Mouse (Mus musculus) kidney, embryonic 16.5 days (tissue): Measurements from ENCODE around the gene Map7d2. TPM values are rescaled to one million over a fixed set of nuclear protein-coding genes. Genes with fewer than 3 reads are reported as not detected.

ENCODE experiments used
- ATAC-seq: fragments of 200-750 bp; cut with Nextera tagmentation; 2 replicates; pipeline ENCODE4 v1.8.0; 2017; ENCODE audit warnings: moderate TSS enrichment; ENCODE audit not compliant: low FRiP score, low TSS enrichment
- H3K27ac ChIP-seq: fragments of 300-500 bp; sonication (generic); 2 replicates; pipeline ENCODE4 v1.5.1; 2014; ENCODE audit warnings: low read length
- H3K27me3 ChIP-seq: fragments of 300-500 bp; sonication (generic); 2 replicates; pipeline ENCODE4 v1.6.1; 2014; ENCODE audit warnings: low read length, control low read depth, mixed read lengths; ENCODE audit not compliant: insufficient read depth
- H3K36me3 ChIP-seq: fragments of 300-500 bp; sonication (generic); 2 replicates; pipeline ENCODE4 v1.6.1; 2014; ENCODE audit warnings: low read length, control low read depth, mixed read lengths; ENCODE audit not compliant: insufficient read depth
- H3K4me1 ChIP-seq: fragments of 300-500 bp; sonication (generic); 2 replicates; pipeline ENCODE4 v1.6.1; 2014; ENCODE audit warnings: low read length, control low read depth, mixed read lengths; ENCODE audit not compliant: insufficient read depth
- H3K4me2 ChIP-seq: fragments of 300-500 bp; sonication (generic); replicated peaks from 2 replicates; pipeline ENCODE4 v1.6.1; 2014; ENCODE audit warnings: low read depth, low read length
- H3K4me3 ChIP-seq: fragments of 300-500 bp; sonication (generic); 2 replicates; pipeline ENCODE4 v1.5.1; 2014; ENCODE audit warnings: mild to moderate bottlenecking, low read length
- H3K9ac ChIP-seq: fragments of 300-500 bp; sonication (generic); replicated peaks from 2 replicates; pipeline ENCODE4 v1.6.1; 2014; ENCODE audit warnings: low read length
- H3K9me3 ChIP-seq: fragments of 300-500 bp; sonication (generic); 2 replicates; pipeline ENCODE4 v1.6.1; 2016; ENCODE audit warnings: low read length, control low read depth
- WGBS: fragments of 180-500 bp; shearing (Covaris S2); extraction: QIAGEN DNeasy Blood & Tissue Kit; methylation state at CpG from one replicate; pipeline ENCODE4 v1.1.7; 2014; 5-methylcytosine and 5-hydroxymethylcytosine counted together
- polyA plus RNA-seq: library from polyadenylated mRNA; unstranded; fragments of >200 nt; fragmentation: Nextera tagmentation; extraction: Ambion mirVana; gene quantifications from 2 replicates; pipeline ENCODE4 v1.2.1, GENCODE M21; 2015

Map7d2 gene
- polyA plus RNA-seq, 1 experiment from 2014 or later, result 2.8 TPM

GRCm38 (mm10) chrX:159508331-159509036, 94.1 kb downstream of the Map7d2 start:
- Histone ChIP-seq H3K27me3 (no peaks in the 10 kb centered on the region), H3K36me3 (no peaks in the 10 kb centered on the region), H3K4me1 (no peaks in the 10 kb centered on the region), H3K9ac (no peak overlapping the region), H3K9me3 (no peaks in the 10 kb centered on the region), H3K4me3 (no peak overlapping the region), H3K4me2 (no peak overlapping the region), H3K27ac (no peak overlapping the region)
- WGBS, result 67% methylated on average over 19 of the region's 19 CpGs
- ATAC-seq, result no peak

GRCm38 (mm10) chrX:159509042-159509441, 94.7 kb downstream of the Map7d2 start:
- Histone ChIP-seq H3K4me3 (no peak overlapping the region), H3K4me1 (no peaks in the 10 kb centered on the region), H3K9me3 (no peaks in the 10 kb centered on the region), H3K4me2 (no peak overlapping the region), H3K27ac (no peak overlapping the region), H3K9ac (no peak overlapping the region), H3K27me3 (no peaks in the 10 kb centered on the region), H3K36me3 (no peaks in the 10 kb centered on the region)
- WGBS, result 81% methylated on average over 4 of the region's 4 CpGs
- ATAC-seq, result no peak

- Histone ChIP-seq H3K27me3 (no peaks in the 10 kb centered on the region), H3K4me2 (no peak overlapping the region), H3K9ac (no peak overlapping the region), H3K36me3 (no peaks in the 10 kb centered on the region), H3K27ac (no peak overlapping the region), H3K9me3 (no peaks in the 10 kb centered on the region), H3K4me3 (no peak overlapping the region), H3K4me1 (no peaks in the 10 kb centered on the region)
- ATAC-seq, result no peak
- 80% methylated on average over 19 of the region's 19 CpGs for WGBS
These were observed 95.7 kb downstream of the Map7d2 start for GRCm38 (mm10) chrX:159509847-159510715.

DNA sequence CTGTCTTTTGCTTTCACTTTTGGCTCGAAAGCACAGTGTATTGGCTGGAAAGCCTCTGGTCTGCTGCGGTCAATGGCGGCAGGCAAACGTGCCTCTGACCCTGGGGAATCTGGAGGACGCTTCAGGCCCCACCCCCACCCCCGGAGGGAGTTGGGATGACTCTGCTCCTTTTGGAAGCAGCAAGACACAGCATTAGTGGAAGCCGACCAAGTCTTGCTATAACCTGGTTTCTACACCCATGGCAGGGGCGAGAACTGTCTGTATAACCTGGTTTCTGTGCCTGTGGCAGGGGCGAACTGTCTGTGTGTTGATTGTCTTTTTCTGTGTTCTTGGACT, 96.3 kb downstream of the Map7d2 start:
- WGBS, result 82% methylated on average over 9 of the region's 9 CpGs
- H3K27ac ChIP-seq, result no peak overlapping the region
- no peaks in the 10 kb centered on the region for H3K4me1 ChIP-seq
- no peaks in the 10 kb centered on the region for H3K27me3 ChIP-seq
- H3K9me3 ChIP-seq, result no peaks in the 10 kb centered on the region
- H3K36me3 ChIP-seq, result no peaks in the 10 kb centered on the region
- H3K4me2 ChIP-seq, result no peak overlapping the region
- H3K9ac ChIP-seq, result no peak overlapping the region
- ATAC-seq, result no peak
- H3K4me3 ChIP-seq, result no peak overlapping the region

DNA sequence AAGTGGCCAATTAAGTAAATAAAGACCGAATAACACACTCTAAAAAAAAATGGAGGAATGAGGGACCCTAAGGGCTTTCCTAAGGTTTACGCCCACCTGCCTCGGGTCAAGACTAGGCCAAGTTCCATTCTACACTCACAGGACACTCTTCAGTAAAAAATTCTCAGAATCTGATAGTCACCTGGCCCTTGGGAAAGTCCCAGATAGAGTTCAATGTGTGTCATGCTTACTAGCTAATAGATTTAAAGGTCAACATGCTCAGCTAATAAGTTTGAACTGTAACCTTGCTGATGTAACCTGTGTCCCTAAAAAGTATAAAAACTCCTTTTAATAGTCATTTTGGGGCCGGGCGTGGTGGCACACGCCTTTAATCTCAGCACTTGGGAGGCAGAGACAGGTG, 101.2 kb downstream of the Map7d2 start:
- Histone ChIP-seq H3K36me3 (no peaks in the 10 kb centered on the region), H3K4me3 (no peak overlapping the region), H3K9ac (no peak overlapping the region), H3K4me2 (no peak overlapping the region), H3K4me1 (no peaks in the 10 kb centered on the region), H3K9me3 (no peaks in the 10 kb centered on the region), H3K27ac (no peak overlapping the region), H3K27me3 (no peaks in the 10 kb centered on the region; the same call in 1 of the 2 replicates)
- no peak for ATAC-seq
- WGBS, result 84% methylated on average over 6 of the region's 6 CpGs

DNA sequence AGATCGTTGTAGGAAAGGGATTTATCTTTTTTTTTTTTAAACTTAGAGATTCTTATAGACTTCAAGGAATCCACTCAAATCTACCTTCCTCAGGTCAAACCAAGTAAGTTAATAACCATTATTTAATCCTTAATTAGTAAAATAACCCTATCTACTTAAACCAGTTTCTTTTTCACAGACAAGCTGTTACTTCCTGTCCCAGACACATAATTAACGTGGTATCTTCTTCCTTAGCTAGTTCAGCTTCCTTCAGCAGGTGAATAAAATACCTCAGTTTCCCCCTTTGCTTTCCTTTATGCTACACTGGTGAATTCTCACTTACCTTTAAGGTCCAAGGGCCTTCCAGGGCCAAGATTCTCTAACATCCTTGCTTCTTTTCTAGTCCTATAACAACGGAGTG, 107.4 kb downstream of the Map7d2 start:
- no peaks in the 10 kb centered on the region for H3K9me3 ChIP-seq
- no peak overlapping the region for H3K9ac ChIP-seq
- H3K27ac ChIP-seq, result no peak overlapping the region
- no peak for ATAC-seq
- peaks cover 3% of the 10 kb centered on the region; the same call in 1 of the 2 replicates for H3K27me3 ChIP-seq
- H3K4me2 ChIP-seq, result no peak overlapping the region
- no peaks in the 10 kb centered on the region for H3K4me1 ChIP-seq
- WGBS, result 71% methylated on average over 3 of the region's 3 CpGs
- no peak overlapping the region for H3K4me3 ChIP-seq
- no peaks in the 10 kb centered on the region for H3K36me3 ChIP-seq

- no peaks in the 10 kb centered on the region for H3K4me1 ChIP-seq
- peaks cover 3% of the 10 kb centered on the region; the same call in 1 of the 2 replicates for H3K27me3 ChIP-seq
These were observed 108.3 kb downstream of the Map7d2 start for GRCm38 (mm10) chrX:159522651-159523050.

DNA sequence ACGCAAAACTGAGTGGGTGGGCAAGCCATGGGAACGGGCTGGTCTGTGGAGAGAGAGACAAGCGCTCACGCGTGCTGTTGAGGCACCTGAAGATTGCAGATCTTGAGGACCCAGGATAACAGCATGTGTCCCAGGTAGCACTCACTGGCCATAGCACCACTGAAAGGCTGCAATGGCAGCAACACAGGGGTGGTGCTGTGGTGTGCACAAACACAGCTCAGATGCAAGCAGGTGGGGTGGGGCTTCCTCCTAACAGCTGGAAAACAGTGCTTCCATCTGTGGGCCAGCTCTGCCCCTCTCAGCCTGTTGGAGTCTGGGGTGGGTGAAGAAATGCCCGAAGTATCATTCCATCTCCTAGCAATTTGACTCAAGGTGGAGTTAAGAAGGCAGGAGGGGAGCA, 112.0 kb downstream of the Map7d2 start, which contains the start of gene Bclaf3:
Bclaf3 (plus strand) TSS at position 301 of the 400 bp plus-strand sequence.
- no peak within 1 kb of the TSS for H3K9ac ChIP-seq
- H3K27ac ChIP-seq, result no peak within 1 kb of the TSS
- peaks cover 3% of the 10 kb centered on the region; the same call in 1 of the 2 replicates for H3K27me3 ChIP-seq
- ATAC-seq, result no peak
- no peak within 1 kb of the TSS for H3K4me2 ChIP-seq
- no peaks in the 10 kb centered on the region for H3K9me3 ChIP-seq
- H3K4me3 ChIP-seq, result no peak within 1 kb of the TSS
- H3K4me1 ChIP-seq, result no peaks in the 10 kb centered on the region
- WGBS, result 88% methylated on average over 6 of the region's 6 CpGs
- H3K36me3 ChIP-seq, result no peaks in the 10 kb centered on the region

More at GRCm38 (mm10) chrX:159522651-159523050, 108.3 kb downstream of the Map7d2 start:
- Histone ChIP-seq H3K9me3 (no peaks in the 10 kb centered on the region), H3K4me3 (no peak overlapping the region), H3K9ac (no peak overlapping the region), H3K4me2 (no peak overlapping the region), H3K36me3 (no peaks in the 10 kb centered on the region), H3K27ac (no peak overlapping the region)
- 72% methylated on average over 4 of the region's 4 CpGs for WGBS
- no peak for ATAC-seq

- Histone ChIP-seq H3K4me3 (peak overlapping the region; percentile 65), H3K27ac (peak overlapping the region; percentile 77), H3K36me3 (no peaks in the 10 kb centered on the region), H3K9me3 (no peaks in the 10 kb centered on the region), H3K4me1 (no peaks in the 10 kb centered on the region), H3K9ac (peak overlapping the region; percentile 69), H3K4me2 (peak overlapping the region; percentile 52), H3K27me3 (no peaks in the 10 kb centered on the region)
- WGBS, result 21% methylated on average over 27 of the region's 38 CpGs
- ATAC-seq, result peak; percentile 98
These were observed 118.0 kb downstream of the Map7d2 start for GRCm38 (mm10) chrX:159532427-159532810.
